Mouse (Mus musculus) liver, embryonic 16.5 days (tissue): ENCODE results near the gene Pin4. TPM values are rescaled to one million over a fixed set of nuclear protein-coding genes. Genes with fewer than 3 reads are reported as not detected.

Experiments used
- ATAC-seq: fragments of 200-750 bp; cut with Nextera tagmentation; 2 replicates; pipeline ENCODE4 v1.8.0; 2017; ENCODE audit warnings: low read depth, mild to moderate bottlenecking, moderate number of reproducible peaks, moderate library complexity
- H3K27ac ChIP-seq: fragments of 300-500 bp; sonication (generic); 2 replicates; pipeline ENCODE4 v1.5.1; 2014; ENCODE audit warnings: mild to moderate bottlenecking, low read length
- H3K27me3 ChIP-seq: fragments of 300-500 bp; sonication (generic); 2 replicates; pipeline ENCODE4 v1.6.1; 2014; ENCODE audit warnings: low read depth, low read length, mixed read lengths; ENCODE audit not compliant: control insufficient read depth, insufficient read depth
- H3K36me3 ChIP-seq: fragments of 300-500 bp; sonication (generic); 2 replicates; pipeline ENCODE4 v1.6.1; 2014; ENCODE audit warnings: mild to moderate bottlenecking; ENCODE audit not compliant: control insufficient read depth, insufficient read depth
- H3K4me1 ChIP-seq: fragments of 300-500 bp; sonication (generic); 2 replicates; pipeline ENCODE4 v1.6.1; 2014; ENCODE audit warnings: low read depth, low read length, mixed read lengths; ENCODE audit not compliant: control insufficient read depth
- H3K4me2 ChIP-seq: fragments of 300-500 bp; sonication (generic); 2 replicates; pipeline ENCODE4 v1.6.1; 2014; ENCODE audit warnings: low read depth, low read length, mixed read lengths
- H3K4me3 ChIP-seq: fragments of 300-500 bp; sonication (generic); 2 replicates; pipeline ENCODE4 v1.5.1; 2014; ENCODE audit warnings: low read depth, mild to moderate bottlenecking, low read length
- H3K9ac ChIP-seq: fragments of 300-500 bp; sonication (generic); 2 replicates; pipeline ENCODE4 v1.6.1; 2014; ENCODE audit warnings: low read depth, low read length
- H3K9me3 ChIP-seq: fragments of 300-500 bp; sonication (generic); replicated peaks from 2 replicates; pipeline ENCODE4 v1.6.1; 2016; ENCODE audit warnings: low read length; ENCODE audit not compliant: control insufficient read depth
- WGBS: fragments of 180-500 bp; shearing (Covaris S2); extraction: QIAGEN DNeasy Blood & Tissue Kit; methylation state at CpG from one replicate; pipeline ENCODE4 v1.1.7; 2014; ENCODE audit not compliant: insufficient replicate concordance; 5-methylcytosine and 5-hydroxymethylcytosine counted together
- polyA plus RNA-seq: library from polyadenylated mRNA; unstranded; fragments of >200 nt; fragmentation: Nextera tagmentation; extraction: Ambion mirVana; gene quantifications from 2 replicates; pipeline ENCODE4 v1.2.1, GENCODE M21; 2015

Gene Pin4
- polyA plus RNA-seq, 1 experiment from 2014 or later: 35.7 TPM

- Histone ChIP-seq H3K9ac (no peak overlapping the region), H3K27me3 (no peaks in the 10 kb centered on the region), H3K27ac (no peak overlapping the region)
These were observed 47.7 kb downstream of the Pin4 start for GRCm38 (mm10) chrX:102166986-102167385.

GRCm38 (mm10) chrX:102169724-102170123 lies 50.5 kb downstream of the Pin4 start:
- Histone ChIP-seq H3K9me3 (no peaks in the 10 kb centered on the region), H3K27ac (no peak overlapping the region), H3K27me3 (no peaks in the 10 kb centered on the region), H3K36me3 (no peaks in the 10 kb centered on the region), H3K4me1 (no peaks in the 10 kb centered on the region), H3K4me2 (no peak overlapping the region), H3K4me3 (no peak overlapping the region), H3K9ac (no peak overlapping the region)
- 61% methylated on average over 1 of the region's 1 CpGs for WGBS
- ATAC-seq: no peak

More at GRCm38 (mm10) chrX:102166986-102167385, 47.7 kb downstream of the Pin4 start:
- H3K4me2 ChIP-seq: no peak overlapping the region
- ATAC-seq: no peak
- H3K4me3 ChIP-seq: no peak overlapping the region
- H3K4me1 ChIP-seq: no peaks in the 10 kb centered on the region
- 46% methylated on average over 6 of the region's 6 CpGs for WGBS
- no peaks in the 10 kb centered on the region for H3K9me3 ChIP-seq
- no peaks in the 10 kb centered on the region for H3K36me3 ChIP-seq

GRCm38 (mm10) chrX:102170135-102170534 lies 50.9 kb downstream of the Pin4 start:
- no peaks in the 10 kb centered on the region for H3K27me3 ChIP-seq
- H3K9ac ChIP-seq: no peak overlapping the region
- no peaks in the 10 kb centered on the region for H3K36me3 ChIP-seq
- H3K9me3 ChIP-seq: no peaks in the 10 kb centered on the region
- ATAC-seq: no peak
- 60% methylated on average over 3 of the region's 3 CpGs for WGBS
- H3K4me1 ChIP-seq: no peaks in the 10 kb centered on the region
- H3K4me3 ChIP-seq: no peak overlapping the region
- no peak overlapping the region for H3K27ac ChIP-seq
- H3K4me2 ChIP-seq: no peak overlapping the region

- no peaks in the 10 kb centered on the region for H3K27me3 ChIP-seq
- 21% methylated on average over 3 of the region's 3 CpGs for WGBS
- H3K4me2 ChIP-seq: no peak overlapping the region; the same call in 1 of the 2 replicates
- ATAC-seq: peak; percentile 67
- no peak overlapping the region for H3K9ac ChIP-seq
- H3K4me1 ChIP-seq: no peaks in the 10 kb centered on the region
- no peak overlapping the region for H3K4me3 ChIP-seq
- H3K9me3 ChIP-seq: no peaks in the 10 kb centered on the region
- H3K27ac ChIP-seq: no peak overlapping the region
- no peaks in the 10 kb centered on the region for H3K36me3 ChIP-seq
These were observed 51.7 kb downstream of the Pin4 start for GRCm38 (mm10) chrX:102170900-102171299.

GRCm38 (mm10) chrX:102175538-102176287 lies 56.5 kb downstream of the Pin4 start:
- Histone ChIP-seq H3K4me2 (no peak overlapping the region), H3K27ac (no peak overlapping the region), H3K9ac (no peak overlapping the region), H3K4me3 (no peak overlapping the region), H3K27me3 (no peaks in the 10 kb centered on the region), H3K9me3 (no peaks in the 10 kb centered on the region), H3K4me1 (no peaks in the 10 kb centered on the region), H3K36me3 (no peaks in the 10 kb centered on the region)
- 75% methylated on average over 5 of the region's 5 CpGs for whole genome bisulfite sequencing
- ATAC-seq: no peak

Other genes with a start within 250 kb of the Pin4 start
- 0.13 and 0.18 TPM in 2 replicates for gene Rtl5, start 48.1 kb upstream of the Pin4 start, polyA plus RNA-seq
- gene Ercc6l, start 37.6 kb downstream of the Pin4 start, polyA plus RNA-seq: 9.3 and 9.4 TPM in 2 replicates
- 369 and 386 TPM in 2 replicates for gene Rps4x, start 69.9 kb downstream of the Pin4 start, polyA plus RNA-seq
- 39.9 and 40.3 TPM in 2 replicates for gene Cited1, start 132.7 kb downstream of the Pin4 start, polyA plus RNA-seq